Mouse (Mus musculus): Measurements from ENCODE around the gene Mtmr12.

Gene Mtmr12

GRCm38 (mm10) chr15:12274053-12274769, 69.4 kb downstream of the Mtmr12 start:
- no peak for DNase-seq (ENCODE audit: low read depth, low spot score)

DNA sequence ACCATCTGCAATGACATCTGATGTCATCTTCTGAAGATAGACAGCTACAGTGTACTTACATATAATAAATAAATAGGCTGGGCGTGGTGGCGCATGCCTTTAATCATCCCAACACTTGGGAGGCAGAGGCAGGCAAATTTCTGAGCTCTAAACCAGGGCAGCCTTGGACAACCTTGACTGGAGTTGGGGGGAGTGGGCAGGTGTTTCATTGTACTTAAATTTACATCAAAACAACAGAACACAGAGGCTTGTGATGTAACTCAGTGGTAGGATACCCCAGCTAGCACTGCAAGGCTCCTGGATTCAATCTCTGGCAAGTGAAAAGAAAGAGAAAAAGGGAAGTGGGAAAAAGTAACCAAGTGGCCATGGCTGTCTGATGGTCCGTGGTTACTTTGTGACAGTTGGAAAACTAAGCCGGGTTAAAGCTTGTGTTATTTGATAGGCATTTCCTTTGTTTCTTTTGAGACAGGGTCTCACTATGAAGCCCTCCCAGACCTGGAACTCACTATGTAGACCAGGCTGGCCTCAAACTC, 70.3 kb downstream of the Mtmr12 start:
- DNase-seq (ENCODE audit: low read depth, low spot score), result no peak

- DNase-seq (ENCODE audit: low read depth, low spot score), result no peak
Measured at GRCm38 (mm10) chr15:12279816-12280215, 75.0 kb downstream of the Mtmr12 start.

- peak; percentile 57 for DNase-seq (ENCODE audit: low read depth, low spot score)
Measured at GRCm38 (mm10) chr15:12284794-12285534, 80.1 kb downstream of the Mtmr12 start.

- no peak for DNase-seq (ENCODE audit: low read depth, low spot score)
Measured at GRCm38 (mm10) chr15:12285535-12285809, 80.6 kb downstream of the Mtmr12 start.

DNA sequence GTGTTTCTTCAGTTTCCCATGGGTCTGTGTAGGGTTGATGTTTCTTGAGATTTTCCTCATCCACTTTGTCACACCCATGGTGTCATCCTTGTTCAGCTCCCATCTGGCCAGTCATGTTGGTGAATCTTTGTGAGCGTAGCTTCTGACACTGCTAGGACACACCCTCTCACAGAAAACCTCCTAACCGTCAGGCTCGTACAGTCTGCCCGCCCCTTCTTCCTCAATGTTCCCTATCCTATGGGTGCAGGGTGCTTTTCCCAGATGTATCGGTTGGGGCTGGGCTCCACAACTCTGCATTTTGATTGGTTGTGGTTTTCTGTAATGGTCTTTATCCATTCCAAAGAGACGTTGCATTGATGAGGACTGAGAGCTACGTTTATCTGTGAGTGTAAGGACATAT, 85.5 kb downstream of the Mtmr12 start:
- DNase-seq (ENCODE audit: low read depth, low spot score), result no peak

DNA sequence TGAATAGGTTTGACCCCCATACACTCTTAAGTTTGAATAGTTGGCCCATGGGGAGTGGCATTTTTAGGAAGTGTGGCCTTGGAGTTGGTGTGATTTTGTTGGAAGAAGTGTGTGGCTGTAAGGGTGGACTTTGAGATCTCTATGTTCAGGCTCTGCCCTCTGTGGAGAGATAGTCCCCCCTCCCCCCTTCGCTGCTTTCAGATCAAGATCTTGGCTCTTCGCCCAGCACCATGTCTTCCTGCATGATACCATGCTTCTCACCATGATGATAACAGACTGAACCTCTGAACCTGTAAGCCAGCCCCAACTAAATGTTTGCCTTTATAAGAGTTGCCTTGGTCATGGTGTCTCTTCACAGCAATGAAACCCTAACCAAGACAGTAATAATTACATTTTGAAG, 86.9 kb downstream of the Mtmr12 start:
- no peak for DNase-seq (ENCODE audit: low read depth, low spot score)

- no peak for DNase-seq (ENCODE audit: low read depth, low spot score)
Measured at GRCm38 (mm10) chr15:12296228-12296627, 91.4 kb downstream of the Mtmr12 start.

DNA sequence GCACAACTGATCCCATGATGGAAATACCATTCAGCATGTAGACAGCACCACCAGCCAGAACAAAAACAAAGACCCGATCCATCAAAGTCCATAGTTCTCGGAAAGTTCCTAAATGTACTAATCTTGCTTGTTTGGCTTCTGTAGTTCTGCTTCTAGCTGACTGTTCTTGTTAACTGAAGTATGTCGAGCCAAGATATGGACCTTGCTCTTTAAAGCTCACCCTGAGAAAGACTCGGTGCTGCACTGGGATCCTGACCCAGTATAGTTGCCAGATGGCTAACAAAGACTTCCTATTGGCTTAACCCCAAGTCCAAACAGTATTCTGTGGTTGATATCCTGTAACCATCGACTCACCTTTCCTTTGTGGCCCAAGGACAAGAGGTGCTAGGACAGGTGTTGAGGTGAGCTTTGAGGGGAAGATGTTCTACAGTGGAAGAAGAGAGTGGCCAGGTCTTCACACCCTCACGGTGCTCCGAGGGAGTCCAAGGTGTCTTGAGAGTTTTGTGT, 93.5 kb downstream of the Mtmr12 start:
- no peak for DNase-seq (ENCODE audit: low read depth, low spot score)

- DNase-seq (ENCODE audit: low read depth, low spot score), result no peak
Measured at GRCm38 (mm10) chr15:12301771-12302170, 96.9 kb downstream of the Mtmr12 start.

DNA sequence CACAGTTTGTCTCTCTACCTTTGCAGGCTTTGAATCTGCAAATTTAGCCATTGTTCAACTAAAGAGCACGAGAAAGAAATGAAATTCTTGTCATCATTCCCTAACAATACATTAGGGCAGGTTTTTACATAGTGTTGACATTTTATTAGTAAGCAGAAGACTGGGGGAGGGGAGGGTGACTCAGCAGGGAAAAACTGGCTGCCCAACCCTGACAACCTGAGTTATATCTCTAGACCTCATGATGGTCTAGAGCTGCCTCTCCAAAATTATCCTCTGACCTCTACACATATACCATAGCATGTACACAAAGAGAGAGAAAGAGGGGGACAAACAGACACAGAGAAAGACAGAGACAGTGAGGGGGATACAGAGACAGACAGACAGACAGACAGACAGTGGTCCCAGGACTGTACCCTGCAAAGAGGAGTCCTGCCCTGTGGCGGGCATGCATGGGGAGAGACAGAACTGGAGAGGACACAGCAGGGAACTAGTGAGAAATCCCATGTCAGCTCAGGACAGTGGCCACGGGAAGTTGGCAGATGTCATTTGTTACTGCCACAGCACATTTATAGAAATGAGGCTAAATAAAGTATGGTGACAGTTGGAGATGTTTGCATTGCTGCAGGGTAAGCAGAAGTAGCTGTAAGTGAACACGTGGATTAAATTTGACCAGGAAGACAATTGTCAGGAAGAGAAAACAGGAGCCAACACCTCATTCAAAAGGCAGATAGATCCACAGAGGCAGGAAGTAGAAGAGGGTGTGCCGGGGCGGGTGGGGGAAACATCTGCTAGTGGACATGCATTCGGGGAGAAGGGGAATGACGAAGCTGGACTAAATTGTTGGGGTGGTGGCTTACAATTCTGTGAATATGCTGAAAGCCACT, 101.6 kb downstream of the Mtmr12 start:
- no peak for DNase-seq (ENCODE audit: low read depth, low spot score)

DNA sequence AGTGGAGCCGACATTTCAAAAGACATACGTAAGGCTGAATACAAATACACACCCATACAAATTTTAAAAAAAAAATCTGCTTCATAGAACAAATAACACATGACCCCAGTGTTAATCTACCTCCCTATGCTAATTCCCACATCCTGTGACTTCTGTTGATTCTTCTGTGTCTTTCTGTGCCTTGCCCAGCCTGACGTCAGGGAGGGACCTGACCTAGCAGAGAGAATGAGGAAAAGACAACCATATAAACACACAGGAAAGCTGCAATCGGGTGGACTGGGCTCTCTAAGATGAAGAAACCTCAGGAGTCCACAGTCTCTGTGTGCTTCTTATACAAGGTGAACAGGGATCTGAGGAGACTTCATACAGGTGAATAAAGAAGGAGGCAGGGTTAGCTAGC, 102.3 kb downstream of the Mtmr12 start:
- DNase-seq (ENCODE audit: low read depth, low spot score), result no peak

- DNase-seq (ENCODE audit: low read depth, low spot score), result no peak
Measured at GRCm38 (mm10) chr15:12308539-12308938, 103.7 kb downstream of the Mtmr12 start.

GRCm38 (mm10) chr15:12310676-12311075, 105.8 kb downstream of the Mtmr12 start:
- DNase-seq (ENCODE audit: low read depth, low spot score), result no peak

DNA sequence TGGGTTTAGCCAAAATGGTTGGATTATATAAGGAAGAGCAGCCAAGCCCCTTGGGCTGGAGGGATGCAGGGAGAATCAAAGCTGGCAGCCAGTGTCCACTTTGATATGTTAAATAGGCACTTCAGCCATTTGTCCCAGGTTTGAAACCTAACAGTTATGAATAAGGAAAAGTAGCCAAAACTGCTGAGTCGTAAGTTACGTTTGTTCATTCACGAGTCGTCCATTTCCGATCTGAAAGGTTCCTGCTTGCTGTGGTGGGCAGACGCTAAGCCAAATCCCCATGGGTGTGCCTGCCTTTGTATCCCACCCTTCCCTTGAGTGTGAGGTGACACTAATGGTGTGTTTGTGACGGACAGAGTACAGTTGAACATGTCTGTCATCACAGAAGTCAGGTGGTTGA, 106.6 kb downstream of the Mtmr12 start:
- DNase-seq (ENCODE audit: low read depth, low spot score), result no peak

GRCm38 (mm10) chr15:12313255-12313654, 108.4 kb downstream of the Mtmr12 start:
- peak; percentile 46 for DNase-seq (ENCODE audit: low read depth, low spot score)

DNA sequence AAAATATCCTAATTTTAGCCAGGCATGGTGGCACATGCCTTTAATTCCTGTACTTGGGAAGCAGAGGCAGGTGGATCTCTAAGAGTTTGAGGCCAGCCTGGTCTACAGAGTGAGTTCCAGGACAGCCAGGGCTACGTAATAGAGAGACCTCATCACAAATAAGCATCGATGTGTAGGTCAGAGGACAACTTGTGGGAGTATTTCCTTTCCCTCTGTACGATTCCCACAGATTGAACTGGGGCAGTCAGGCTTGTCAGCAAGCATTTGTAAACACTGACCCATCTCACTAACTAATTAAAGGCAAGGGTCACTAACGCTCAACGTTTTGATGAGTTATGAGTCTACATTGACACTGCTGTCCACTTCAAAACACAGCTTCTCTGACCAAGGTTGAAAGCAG, 109.8 kb downstream of the Mtmr12 start:
- no peak for DNase-seq (ENCODE audit: low read depth, low spot score)

GRCm38 (mm10) chr15:12315996-12316395, 111.2 kb downstream of the Mtmr12 start:
- DNase-seq (ENCODE audit: low read depth, low spot score), result no peak

- no peak for DNase-seq (ENCODE audit: low read depth, low spot score)
Measured at GRCm38 (mm10) chr15:12317290-12317689, 112.5 kb downstream of the Mtmr12 start.

- no peak for DNase-seq (ENCODE audit: low read depth, low spot score)
Measured at GRCm38 (mm10) chr15:12318451-12318850, 113.6 kb downstream of the Mtmr12 start.

GRCm38 (mm10) chr15:12319889-12320288, 115.1 kb downstream of the Mtmr12 start:
- DNase-seq (ENCODE audit: low read depth, low spot score), result no peak
